Mouse (Mus musculus) stomach, embryonic 16.5 days (tissue): ENCODE measurements around the gene Amacr. TPM values are rescaled to one million over a fixed set of nuclear protein-coding genes. Genes with fewer than 3 reads are reported as not detected.
A peak's percentile ranks its signal among the peaks of the same experiment; 100 is the strongest.

Source experiments
- ATAC-seq: fragments of 200-750 bp; cut with Nextera tagmentation; 2 replicates; pipeline ENCODE4 v1.8.0; 2017; ENCODE audit warnings: moderate number of reproducible peaks, moderate TSS enrichment; ENCODE audit not compliant: insufficient read depth, low FRiP score
- H3K27ac ChIP-seq: fragments of 300-500 bp; sonication (generic); 2 replicates; pipeline ENCODE4 v1.5.1; 2014; ENCODE audit warnings: low read length
- H3K27me3 ChIP-seq: fragments of 300-500 bp; sonication (generic); 2 replicates; pipeline ENCODE4 v1.6.1; 2014; ENCODE audit warnings: low read length, control low read depth, mixed read lengths; ENCODE audit not compliant: control insufficient read depth, insufficient read depth
- H3K36me3 ChIP-seq: fragments of 300-500 bp; sonication (generic); 2 replicates; pipeline ENCODE4 v1.6.1; 2014; ENCODE audit warnings: low read length; ENCODE audit not compliant: control insufficient read depth, insufficient read depth
- H3K4me1 ChIP-seq: fragments of 300-500 bp; sonication (generic); 2 replicates; pipeline ENCODE4 v1.6.1; 2014; ENCODE audit warnings: low read length, control low read depth, mixed read lengths; ENCODE audit not compliant: control insufficient read depth, insufficient read depth
- H3K4me2 ChIP-seq: fragments of 300-500 bp; sonication (generic); 2 replicates; pipeline ENCODE4 v1.6.1; 2014; ENCODE audit warnings: low read depth, low read length, mixed read lengths
- H3K4me3 ChIP-seq: fragments of 300-500 bp; sonication (generic); replicated peaks from 2 replicates; pipeline ENCODE4 v1.5.1; 2014; ENCODE audit warnings: mild to moderate bottlenecking, low read length
- H3K9ac ChIP-seq: fragments of 300-500 bp; sonication (generic); 2 replicates; pipeline ENCODE4 v1.6.1; 2014; ENCODE audit warnings: low read length
- H3K9me3 ChIP-seq: fragments of 300-500 bp; sonication (generic); replicated peaks from 2 replicates; pipeline ENCODE4 v1.6.1; 2016; ENCODE audit warnings: low read length, control low read depth; ENCODE audit not compliant: control insufficient read depth
- WGBS: fragments of 180-500 bp; shearing (Covaris S2); extraction: QIAGEN DNeasy Blood & Tissue Kit; methylation state at CpG from one replicate; pipeline ENCODE4 v1.1.7; 2014; 5-methylcytosine and 5-hydroxymethylcytosine counted together
- polyA plus RNA-seq: library from polyadenylated mRNA; unstranded; fragments of >200 nt; fragmentation: Nextera tagmentation; extraction: Ambion mirVana; gene quantifications from 2 replicates; pipeline ENCODE4 v1.2.1, GENCODE M21; 2015

The Amacr gene
- 17.0 and 17.6 TPM in 2 replicates for polyA plus RNA-seq

DNA sequence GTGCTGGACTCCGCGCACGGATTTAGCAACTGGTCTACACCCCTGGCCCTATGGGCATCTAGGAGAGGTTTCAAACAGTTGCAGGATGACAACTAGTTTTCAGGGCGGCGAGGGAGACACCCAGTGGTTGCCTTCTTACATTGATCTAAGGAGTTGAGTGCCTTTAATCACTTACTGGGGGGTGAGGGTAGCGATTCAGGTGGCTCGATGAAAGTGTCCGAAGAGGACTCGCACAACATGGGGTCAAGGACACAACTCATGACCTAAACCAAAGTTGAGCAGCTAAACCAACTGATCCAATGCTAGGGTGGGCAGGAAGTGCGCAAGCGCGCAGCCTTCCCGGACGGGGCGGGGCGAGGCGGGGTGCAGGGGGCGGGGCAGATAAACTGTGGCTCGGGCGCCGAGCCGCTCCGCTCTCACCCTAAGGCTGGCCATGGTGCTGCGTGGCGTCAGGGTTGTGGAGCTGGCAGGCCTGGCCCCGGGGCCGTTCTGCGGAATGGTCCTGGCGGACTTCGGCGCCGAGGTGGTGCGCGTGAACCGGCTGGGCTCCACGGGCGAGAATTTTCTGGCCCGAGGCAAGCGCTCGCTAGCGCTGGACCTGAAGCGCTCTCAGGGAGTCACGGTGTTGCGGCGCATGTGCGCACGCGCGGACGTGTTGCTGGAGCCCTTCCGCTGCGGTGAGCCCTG lies at the start of gene Amacr:
Amacr (plus strand) TSS at position 380 of the 687 bp plus-strand sequence.
- H3K27ac ChIP-seq, result peak within 1 kb of the TSS; percentile 93
- H3K4me2 ChIP-seq, result peak within 1 kb of the TSS; percentile 84
- peak within 1 kb of the TSS; percentile 85 for H3K4me3 ChIP-seq
- no peaks in the 10 kb centered on the region for H3K27me3 ChIP-seq
- H3K36me3 ChIP-seq, result no peaks in the 10 kb centered on the region
- H3K9me3 ChIP-seq, result no peaks in the 10 kb centered on the region
- peak within 1 kb of the TSS; percentile 90 for H3K9ac ChIP-seq
- under 1% methylated on average over 52 of the region's 52 CpGs for WGBS
- peaks cover 8% of the 10 kb centered on the region; the same call in 1 of the 2 replicates for H3K4me1 ChIP-seq
- ATAC-seq, result peak; percentile 99

DNA sequence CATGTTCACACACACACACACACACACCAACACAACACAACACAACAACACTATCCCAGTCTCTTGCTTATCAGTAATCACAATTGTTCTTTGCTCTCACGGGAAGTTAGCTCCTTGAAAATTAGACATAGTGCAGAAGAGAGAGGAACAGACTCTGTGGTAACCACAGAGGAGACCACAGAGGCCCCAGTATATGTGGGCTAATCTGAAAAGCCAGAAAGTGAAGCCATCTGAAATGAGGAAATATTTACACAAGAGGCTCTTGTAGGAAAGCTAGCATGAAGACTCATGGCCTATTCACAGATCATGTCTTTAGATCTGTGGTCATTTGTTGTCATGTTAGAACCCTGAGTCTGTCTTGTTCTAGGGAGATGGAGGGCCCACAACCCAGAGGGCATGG lies 47.6 kb upstream of the Amacr start:
- Histone ChIP-seq H3K9ac (no peak overlapping the region), H3K9me3 (no peaks in the 10 kb centered on the region), H3K4me1 (no peaks in the 10 kb centered on the region), H3K36me3 (no peaks in the 10 kb centered on the region), H3K27ac (no peak overlapping the region), H3K27me3 (no peaks in the 10 kb centered on the region), H3K4me3 (no peak overlapping the region), H3K4me2 (no peak overlapping the region)
- WGBS, result 71% methylated on average over 1 of the region's 1 CpGs
- no peak for ATAC-seq

DNA sequence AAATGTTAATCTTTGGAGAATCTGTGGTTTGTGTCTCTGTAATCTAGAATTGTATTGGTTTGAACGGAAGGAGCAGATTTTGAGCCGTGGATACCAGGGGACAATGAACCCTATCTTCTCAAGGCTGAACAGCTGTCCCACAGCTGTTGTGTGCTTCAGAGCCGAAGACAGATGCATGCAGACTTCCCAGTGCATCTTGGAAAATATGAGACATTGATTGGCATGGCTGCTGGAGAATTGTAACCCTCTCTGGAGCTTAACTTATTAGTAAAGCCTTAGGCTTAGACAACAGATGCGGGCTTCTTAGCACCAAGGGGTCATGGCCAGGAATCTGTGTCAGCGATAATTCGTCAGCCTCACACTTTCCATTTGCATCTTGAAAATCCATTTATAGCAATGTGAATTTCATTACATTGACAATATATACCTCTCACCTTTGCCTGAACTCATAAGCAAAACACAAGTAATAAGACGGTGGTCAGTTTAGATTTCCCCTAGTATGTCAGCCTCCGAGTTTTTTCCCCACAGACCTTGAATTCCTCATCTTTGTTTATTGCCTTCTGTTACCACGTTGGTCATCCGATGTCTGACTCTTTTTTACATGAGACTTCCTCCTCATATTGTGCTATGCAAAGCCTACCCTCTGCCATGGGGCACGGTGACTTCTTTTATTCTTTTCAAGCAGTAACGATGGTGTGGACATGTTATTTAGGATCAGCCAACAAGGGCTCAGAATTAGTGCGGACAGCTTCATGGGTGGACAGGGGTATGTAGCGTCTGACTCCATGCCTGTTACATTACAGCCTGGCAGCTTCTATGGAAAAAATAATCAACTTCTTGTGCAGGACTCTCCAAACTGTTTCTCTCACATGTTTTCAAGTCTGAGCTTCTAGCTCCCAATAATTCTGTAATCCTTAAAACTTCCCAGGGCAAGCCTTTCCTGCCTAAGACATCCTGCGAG lies 41.1 kb upstream of the Amacr start:
- H3K9me3 ChIP-seq, result no peaks in the 10 kb centered on the region
- ATAC-seq, result no peak
- WGBS, result 58% methylated on average over 15 of the region's 15 CpGs
- H3K27ac ChIP-seq, result no peak overlapping the region
- no peak overlapping the region for H3K4me2 ChIP-seq
- no peak overlapping the region for H3K9ac ChIP-seq
- H3K27me3 ChIP-seq, result no peaks in the 10 kb centered on the region
- no peaks in the 10 kb centered on the region for H3K4me1 ChIP-seq
- H3K4me3 ChIP-seq, result no peak overlapping the region
- H3K36me3 ChIP-seq, result no peaks in the 10 kb centered on the region

DNA sequence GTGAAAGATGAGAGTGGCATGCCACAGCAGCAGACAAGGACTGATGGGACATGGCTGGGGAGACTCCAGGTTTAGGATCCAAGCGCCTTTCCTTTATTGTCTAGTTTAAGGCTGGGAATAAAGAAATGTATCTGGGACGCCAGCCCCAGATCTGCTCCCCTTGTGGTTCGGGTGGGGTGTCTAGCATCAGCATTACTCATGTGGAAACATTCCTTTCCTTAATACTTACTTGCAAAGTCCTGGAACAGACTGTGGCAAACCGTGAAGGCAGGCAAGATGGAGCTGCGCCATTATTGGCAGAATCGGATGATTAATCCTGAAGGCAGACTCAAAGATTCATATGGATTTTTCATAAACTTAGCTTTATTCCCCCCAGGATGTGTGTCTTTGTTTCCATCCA lies 39.7 kb upstream of the Amacr start:
- H3K4me2 ChIP-seq, result no peak overlapping the region

DNA sequence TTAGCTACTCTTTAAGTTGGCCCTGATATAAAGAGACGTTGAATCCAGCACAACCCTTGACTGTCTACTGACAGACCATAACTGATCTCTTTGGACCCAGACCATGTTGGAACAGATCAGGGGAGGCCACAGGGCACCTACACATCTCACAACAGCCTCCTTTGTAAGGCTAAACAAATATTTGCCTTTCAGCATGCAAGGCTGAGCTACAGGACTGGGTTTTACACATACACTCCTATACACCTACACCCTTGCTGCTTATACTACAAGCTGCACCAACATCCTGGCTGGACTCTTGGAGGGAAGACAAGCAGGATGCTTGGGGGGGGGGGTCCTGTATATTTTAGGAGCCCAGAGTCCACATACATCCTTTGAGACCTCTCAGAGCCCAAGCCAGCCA lies 33.7 kb upstream of the Amacr start:
- Histone ChIP-seq H3K9me3 (no peaks in the 10 kb centered on the region), H3K36me3 (no peaks in the 10 kb centered on the region), H3K4me3 (no peak overlapping the region), H3K4me1 (no peaks in the 10 kb centered on the region), H3K27me3 (no peaks in the 10 kb centered on the region), H3K9ac (no peak overlapping the region), H3K4me2 (no peak overlapping the region), H3K27ac (no peak overlapping the region)
- ATAC-seq, result no peak
- 46% methylated on average over 1 of the region's 1 CpGs for WGBS

More for the DNA sequence above, 39.7 kb upstream of the Amacr start:
- H3K4me1 ChIP-seq, result no peaks in the 10 kb centered on the region
- WGBS, result 69% methylated on average over 6 of the region's 6 CpGs
- ATAC-seq, result no peak
- no peaks in the 10 kb centered on the region for H3K9me3 ChIP-seq
- no peaks in the 10 kb centered on the region for H3K36me3 ChIP-seq
- H3K9ac ChIP-seq, result no peak overlapping the region
- H3K4me3 ChIP-seq, result no peak overlapping the region
- H3K27me3 ChIP-seq, result no peaks in the 10 kb centered on the region
- H3K27ac ChIP-seq, result no peak overlapping the region

DNA sequence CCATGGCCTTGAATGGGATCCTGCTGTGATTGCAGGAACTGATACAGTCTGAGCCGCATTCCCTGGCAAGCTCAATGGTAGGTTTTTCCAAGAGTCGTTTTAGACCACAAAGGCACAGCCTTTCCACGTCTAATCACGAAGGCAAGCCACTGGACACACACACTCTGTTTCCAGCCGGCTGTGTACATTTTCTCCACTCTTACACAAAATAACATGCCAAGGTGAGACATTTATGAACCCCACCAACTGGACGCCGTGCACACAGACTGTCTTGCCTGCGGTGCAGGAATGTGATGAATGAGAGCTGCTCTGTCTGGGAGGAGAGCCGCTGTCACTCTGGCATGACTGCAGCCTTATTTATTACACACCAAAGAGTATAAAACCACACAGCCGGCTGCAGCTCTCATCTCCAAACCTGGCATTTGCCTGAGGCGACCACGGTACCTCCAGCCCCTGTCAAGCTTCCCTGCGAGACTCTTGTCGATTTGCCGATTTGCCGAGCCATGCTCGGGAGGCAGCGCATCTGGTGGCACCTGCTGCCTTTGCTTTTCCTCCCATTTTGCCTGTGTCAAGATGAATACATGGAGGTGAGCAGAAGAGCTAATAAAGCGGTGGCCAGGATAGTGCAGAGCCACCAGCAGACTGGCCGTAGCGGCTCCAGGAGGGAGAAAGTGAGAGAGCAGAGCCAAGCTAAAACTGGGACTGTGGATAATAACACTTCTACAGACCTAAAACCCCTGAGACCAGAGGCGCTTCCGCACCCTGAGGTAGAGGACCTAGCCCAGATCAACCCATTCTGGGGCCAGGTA lies 29.4 kb upstream of the Amacr start, which contains the start of gene C1qtnf3:
C1qtnf3 (plus strand) TSS at position 382 of the 809 bp plus-strand sequence.
- Histone ChIP-seq H3K9me3 (no peaks in the 10 kb centered on the region), H3K4me2 (no peak within 1 kb of the TSS), H3K9ac (no peak within 1 kb of the TSS), H3K4me1 (no peaks in the 10 kb centered on the region), H3K4me3 (no peak within 1 kb of the TSS), H3K27me3 (no peaks in the 10 kb centered on the region), H3K27ac (no peak within 1 kb of the TSS), H3K36me3 (no peaks in the 10 kb centered on the region)
- ATAC-seq, result no peak
- 58% methylated on average over 23 of the region's 23 CpGs for WGBS

DNA sequence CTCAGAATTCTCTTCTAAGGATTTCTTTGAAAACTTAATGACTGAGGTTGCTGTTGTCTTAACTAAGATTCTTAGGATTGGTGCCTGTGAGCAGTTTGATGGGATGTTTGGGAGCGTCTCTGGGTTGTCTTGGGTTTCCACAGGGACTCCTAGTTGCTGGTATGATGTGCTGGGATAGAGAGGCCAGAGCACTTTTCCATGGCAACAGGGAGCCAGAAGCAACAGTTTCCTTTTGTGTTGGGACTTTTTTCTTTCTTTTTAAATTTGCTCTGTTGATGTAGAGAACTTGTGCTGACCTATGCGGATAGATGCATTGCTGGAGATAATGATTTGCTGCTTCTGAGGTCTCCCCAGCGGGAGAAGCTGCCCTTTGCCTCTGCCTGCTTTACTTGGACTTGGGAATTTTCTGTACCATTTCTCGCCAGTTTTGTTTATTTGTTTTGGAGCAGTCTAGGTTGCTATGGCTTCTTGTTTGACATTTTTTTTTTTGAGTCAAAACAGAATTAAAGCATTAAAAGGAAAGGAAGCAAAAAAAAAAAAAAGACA lies 28.7 kb upstream of the Amacr start:
- 51% methylated on average over 4 of the region's 4 CpGs for WGBS
- H3K9ac ChIP-seq, result no peak overlapping the region
- ATAC-seq, result no peak

DNA sequence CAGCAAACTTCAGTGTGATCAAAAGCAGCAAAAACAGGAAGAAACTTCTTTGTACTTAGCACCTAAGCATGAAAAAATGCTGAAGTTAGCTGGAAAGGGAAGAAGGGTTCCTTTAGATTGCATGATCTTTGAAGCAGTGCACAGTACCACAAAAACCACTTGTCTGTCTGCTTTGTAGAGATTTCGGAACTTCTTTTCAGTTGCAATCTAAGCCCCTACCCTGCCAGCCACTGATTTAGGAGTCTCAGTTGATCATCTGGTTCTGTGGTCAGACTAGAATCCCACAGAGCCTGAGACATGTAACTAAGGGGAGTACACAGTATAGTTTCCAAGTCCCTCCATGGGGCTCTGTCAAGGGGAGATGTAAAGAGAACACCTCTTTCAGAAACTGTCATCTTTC lies 28.1 kb upstream of the Amacr start:
- H3K4me1 ChIP-seq, result no peaks in the 10 kb centered on the region

More for the DNA sequence above, 28.7 kb upstream of the Amacr start:
- Histone ChIP-seq H3K4me2 (no peak overlapping the region), H3K27me3 (no peaks in the 10 kb centered on the region), H3K4me3 (no peak overlapping the region), H3K27ac (no peak overlapping the region), H3K4me1 (no peaks in the 10 kb centered on the region), H3K9me3 (no peaks in the 10 kb centered on the region), H3K36me3 (no peaks in the 10 kb centered on the region)

More for the DNA sequence above, 28.1 kb upstream of the Amacr start:
- no peak for ATAC-seq
- H3K9me3 ChIP-seq, result no peaks in the 10 kb centered on the region
- H3K4me3 ChIP-seq, result no peak overlapping the region
- no peak overlapping the region for H3K27ac ChIP-seq
- no peak overlapping the region for H3K9ac ChIP-seq
- H3K4me2 ChIP-seq, result no peak overlapping the region
- H3K36me3 ChIP-seq, result no peaks in the 10 kb centered on the region
- H3K27me3 ChIP-seq, result no peaks in the 10 kb centered on the region
- 82% methylated on average over 1 of the region's 1 CpGs for WGBS
